Mouse (Mus musculus) duodenum, adult 2 months (tissue): ENCODE data around the gene Tmem74b. TPM values are rescaled to one million over a fixed set of nuclear protein-coding genes. Genes with fewer than 3 reads are reported as not detected.

ENCODE experiments used
- polyA plus RNA-seq: library from polyadenylated mRNA; depleted of rRNA; stranded (reverse); fragments of >200 nt; gene quantifications from 2 replicates; pipeline ENCODE4 v1.2.3, GENCODE M21; 2012; ENCODE audit warnings: low replicate concordance; rRNA removed

Gene Tmem74b
- polyA plus RNA-seq = not detected in 2 replicates

GRCm38 (mm10) chr2:151701231-151702145, at the start of gene Tmem74b:
TSS of gene Tmem74b (plus strand) at chr2:151702008.

GRCm38 (mm10) chr2:151668433-151668832, 33.4 kb upstream of the Tmem74b start, which contains the start of gene Rad21l:
TSS of gene Rad21l (minus strand) at chr2:151668533.

GRCm38 (mm10) chr2:151743845-151744244, 42.0 kb downstream of the Tmem74b start, which contains the start of gene Psmf1:
TSS of gene Psmf1 (minus strand) at chr2:151744186.

Other genes starting within 250 kb of the Tmem74b start
- gene 4921509C19Rik, start 225.9 kb upstream of the Tmem74b start, polyA plus RNA-seq = not detected in 2 replicates
- gene Nsfl1c, start 207.8 kb upstream of the Tmem74b start, polyA plus RNA-seq = 20.6 and 24.8 TPM in 2 replicates
- 76.4 and 84.7 TPM in 2 replicates for gene Fkbp1a, start 159.5 kb upstream of the Tmem74b start, polyA plus RNA-seq
- gene Sdcbp2, start 129.4 kb upstream of the Tmem74b start, polyA plus RNA-seq = 132 and 142 TPM in 2 replicates
- 10.7 and 15.3 TPM in 2 replicates for gene Snph, start 69.4 kb upstream of the Tmem74b start, polyA plus RNA-seq
- not detected in 2 replicates for gene Rad21l, start 33.5 kb upstream of the Tmem74b start, polyA plus RNA-seq
- 33.9 and 47.5 TPM in 2 replicates for gene Psmf1, start 42.2 kb downstream of the Tmem74b start, polyA plus RNA-seq
- 0.04 and 0.12 TPM in 2 replicates for gene Rspo4, start 140.9 kb downstream of the Tmem74b start, polyA plus RNA-seq
- gene Angpt4, start 209.2 kb downstream of the Tmem74b start, polyA plus RNA-seq = 0.15 and 0.41 TPM in 2 replicates